ENCODE assay signal across 8 mouse cellular contexts in genomic region chr7:79508280-79509234, GRCm38 (mm10). TPM values are rescaled to one million over a fixed set of nuclear protein-coding genes. Genes with fewer than 3 reads are reported as not detected.
DNase-seq lines count a peak whose midpoint lies in the region; ATAC-seq and TF ChIP-seq lines count a peak whose summit lies in the region.

No protein-coding gene starts in this region.

- peak overlapping the region; percentile 32 for H3K4me3 ChIP-seq in kidney, embryonic 15.5 days (replicated peaks)
- peak overlapping the region; percentile 76 for H3K4me3 ChIP-seq in forebrain, embryonic 11.5 days (ENCODE audit: low read depth, low read length)
- H3K4me3 ChIP-seq in limb, embryonic 15.5 days: peak overlapping the region; percentile 29
- no peak overlapping the region for H3K4me3 ChIP-seq in thymus, adult 2 months (ENCODE audit: control insufficient read depth, insufficient read depth, low read length)

- no peak overlapping the region for H3K9ac ChIP-seq in kidney, embryonic 15.5 days
- H3K9ac ChIP-seq in forebrain, embryonic 11.5 days (ENCODE audit: low read length): peak overlapping the region; percentile 98
- no peak overlapping the region for H3K9ac ChIP-seq in limb, embryonic 15.5 days

- peaks cover 100% of the 10 kb centered on the region for H3K27me3 ChIP-seq in kidney, embryonic 15.5 days
- peaks cover 16% of the 10 kb centered on the region for H3K27me3 ChIP-seq in forebrain, embryonic 11.5 days (ENCODE audit: control insufficient read depth, insufficient read depth, low read length)
- H3K27me3 ChIP-seq in limb, embryonic 15.5 days: peaks cover 99% of the 10 kb centered on the region
- peaks cover 44% of the 10 kb centered on the region for H3K27me3 ChIP-seq in thymus, adult 2 months (ENCODE audit: control insufficient read depth, insufficient read depth, low read length)

- WGBS in kidney, embryonic 15.5 days: under 1% methylated on average over 79 of the region's 79 CpGs
- WGBS in forebrain, embryonic 11.5 days: under 1% methylated on average over 79 of the region's 79 CpGs
- WGBS in limb, embryonic 15.5 days: 1% methylated on average over 79 of the region's 79 CpGs
- 6% methylated on average over 79 of the region's 79 CpGs for WGBS in thymus, adult 2 months

- peak overlapping the region; percentile 54 for H3K4me2 ChIP-seq in kidney, embryonic 15.5 days
- H3K4me2 ChIP-seq in forebrain, embryonic 11.5 days (ENCODE audit: low read depth, low read length, severe bottlenecking): peak overlapping the region; percentile 72
- peak overlapping the region; percentile 52 for H3K4me2 ChIP-seq in limb, embryonic 15.5 days

- peaks cover 23% of the 10 kb centered on the region for H3K4me1 ChIP-seq in kidney, embryonic 15.5 days
- peaks cover 19% of the 10 kb centered on the region for H3K4me1 ChIP-seq in forebrain, embryonic 11.5 days (replicated peaks; ENCODE audit: control insufficient read depth, insufficient read depth, low read length)
- peaks cover 26% of the 10 kb centered on the region for H3K4me1 ChIP-seq in limb, embryonic 15.5 days
- no peaks in the 10 kb centered on the region for H3K4me1 ChIP-seq in thymus, adult 2 months (replicated peaks; ENCODE audit: control insufficient read depth, insufficient read depth, low read length)

- no peaks in the 10 kb centered on the region for H3K9me3 ChIP-seq in kidney, embryonic 15.5 days (replicated peaks)
- no peaks in the 10 kb centered on the region for H3K9me3 ChIP-seq in forebrain, embryonic 11.5 days (ENCODE audit: control insufficient read depth, low read length)
- no peaks in the 10 kb centered on the region for H3K9me3 ChIP-seq in limb, embryonic 15.5 days

- H3K36me3 ChIP-seq in kidney, embryonic 15.5 days: no peaks in the 10 kb centered on the region
- peaks cover 4% of the 10 kb centered on the region; the same call in 1 of the 2 replicates for H3K36me3 ChIP-seq in forebrain, embryonic 11.5 days (ENCODE audit: control insufficient read depth, insufficient read depth, low read length)
- H3K36me3 ChIP-seq in limb, embryonic 15.5 days: no peaks in the 10 kb centered on the region
- no peaks in the 10 kb centered on the region for H3K36me3 ChIP-seq in thymus, adult 2 months (ENCODE audit: control insufficient read depth, insufficient read depth, low read length)

- TF ChIP-seq POLR2A in thymus, adult 2 months (IDR thresholded peaks at IDR 0.05; ENCODE audit: control insufficient read depth, extremely low read depth, insufficient read depth, low read length, poor library complexity): no peak

- no peak for TF ChIP-seq CTCF in thymus, adult 2 months (IDR thresholded peaks at IDR 0.05; ENCODE audit: borderline replicate concordance, control insufficient read depth, extremely low read depth, insufficient read depth, low read length, poor library complexity)

- DNase-seq in kidney, postnatal 36 days: no peak
- peak; percentile 43 for DNase-seq in cerebellum, adult 11-12 months
- peak; percentile 77 for DNase-seq in forebrain, embryonic 11.5 days (ENCODE audit: low spot score)
- no peak for DNase-seq in ovary, adult 18-20 months (ENCODE audit: low spot score)
- no peak for DNase-seq in thymus, adult 2 months
- DNase-seq in spleen, postnatal 4 days (ENCODE audit: low spot score in 2 of 2): no peak

- ATAC-seq in kidney, embryonic 15.5 days (replicated peaks; ENCODE audit: low FRiP score): no peak
- ATAC-seq in forebrain, embryonic 11.5 days (replicated peaks; ENCODE audit: low FRiP score): no peak
- no peak for ATAC-seq in limb, embryonic 15.5 days (ENCODE audit: insufficient number of reproducible peaks, low FRiP score, low TSS enrichment, low read depth)

- H3K27ac ChIP-seq in kidney, embryonic 15.5 days: no peak overlapping the region
- peak overlapping the region; percentile 99 for H3K27ac ChIP-seq in forebrain, embryonic 11.5 days (ENCODE audit: low read depth, low read length)
- no peak overlapping the region for H3K27ac ChIP-seq in limb, embryonic 15.5 days
- no peak overlapping the region for H3K27ac ChIP-seq in thymus, adult 2 months (ENCODE audit: control insufficient read depth, insufficient read depth, low read length)

RNA-seq across cellular contexts. Expression of gene Polg, which starts 42.4 kb away (rescaled TPM):
- polyA plus RNA-seq in kidney, embryonic 15.5 days (2015; fragmentation: Nextera tagmentation; extraction: Ambion mirVana): 32.9 and 36.7 TPM in 2 replicates
- polyA plus RNA-seq in forebrain, embryonic 11.5 days (2014; fragmentation: Nextera tagmentation; extraction: Ambion mirVana): 48.2 and 48.5 TPM in 2 replicates
- polyA plus RNA-seq in limb, embryonic 15.5 days (2015; fragmentation: Nextera tagmentation; extraction: Ambion mirVana): 30.9 and 33.7 TPM in 2 replicates
- 152 and 164 TPM in 2 replicates for polyA plus RNA-seq in thymus, adult 2 months (2012; rRNA removed)

Comparison
In these comparisons a context has a peak if more than half of its experiments do, and no peak if none do; other contexts are left out.
1. DNase-seq: peak in cerebellum, adult 11-12 months (single experiment) and forebrain, embryonic 11.5 days (single experiment); none in kidney, postnatal 36 days (0 of 2), ovary, adult 18-20 months (single experiment), thymus, adult 2 months (single experiment) and spleen, postnatal 4 days (0 of 2).
2. Peak in every context shown above with its lines, with median percentiles within 50 percentile points of each other: H3K4me2 ChIP-seq.